Mouse (Mus musculus): ENCODE results near the gene Susd4. TPM values are rescaled to one million over a fixed set of nuclear protein-coding genes. Genes with fewer than 3 reads are reported as not detected.

Gene Susd4
- polyA plus RNA-seq (2015; fragmentation: Nextera tagmentation; extraction: Ambion mirVana), result 14.5 and 15.0 TPM in 2 replicates

GRCm38 (mm10) chr1:182763716-182764461, at the start of gene Susd4:
Susd4 (plus strand) TSS chr1:182763860.
- ATAC-seq (ENCODE audit: low FRiP score, low read depth), result peak; percentile 84
- Histone ChIP-seq H3K27me3 (peaks cover 50% of the 10 kb centered on the region), H3K9me3 (no peaks in the 10 kb centered on the region), H3K27ac (peak within 1 kb of the TSS; percentile 15; the same call in 1 of the 2 replicates), H3K4me2 (replicated peaks) (peak within 1 kb of the TSS; percentile 90), H3K9ac (peak within 1 kb of the TSS; percentile 66), H3K4me3 (peak within 1 kb of the TSS; percentile 62), H3K4me1 (peaks cover 19% of the 10 kb centered on the region), H3K36me3 (no peaks in the 10 kb centered on the region)
- WGBS, result under 1% methylated on average over 86 of the region's 95 CpGs

- 66% methylated on average over 6 of the region's 6 CpGs for WGBS
- Histone ChIP-seq H3K36me3 (no peaks in the 10 kb centered on the region), H3K27me3 (no peaks in the 10 kb centered on the region), H3K9me3 (no peaks in the 10 kb centered on the region), H3K9ac (no peak overlapping the region), H3K4me3 (no peak overlapping the region), H3K27ac (no peak overlapping the region), H3K4me1 (no peaks in the 10 kb centered on the region), H3K4me2 (replicated peaks) (no peak overlapping the region)
- no peak for ATAC-seq (ENCODE audit: low FRiP score, low read depth)
Observed at GRCm38 (mm10) chr1:182714236-182714935, 49.3 kb upstream of the Susd4 start.

GRCm38 (mm10) chr1:182727541-182727940, 36.1 kb upstream of the Susd4 start:
- Histone ChIP-seq H3K9me3 (no peaks in the 10 kb centered on the region), H3K4me2 (replicated peaks) (no peak overlapping the region), H3K9ac (no peak overlapping the region), H3K4me3 (no peak overlapping the region), H3K27ac (no peak overlapping the region), H3K27me3 (peaks cover 3% of the 10 kb centered on the region; the same call in 1 of the 2 replicates), H3K36me3 (no peaks in the 10 kb centered on the region), H3K4me1 (peaks cover under 1% of the 10 kb centered on the region; the same call in 1 of the 2 replicates)
- ATAC-seq (ENCODE audit: low FRiP score, low read depth), result no peak
- WGBS, result 57% methylated on average over 12 of the region's 12 CpGs

DNA sequence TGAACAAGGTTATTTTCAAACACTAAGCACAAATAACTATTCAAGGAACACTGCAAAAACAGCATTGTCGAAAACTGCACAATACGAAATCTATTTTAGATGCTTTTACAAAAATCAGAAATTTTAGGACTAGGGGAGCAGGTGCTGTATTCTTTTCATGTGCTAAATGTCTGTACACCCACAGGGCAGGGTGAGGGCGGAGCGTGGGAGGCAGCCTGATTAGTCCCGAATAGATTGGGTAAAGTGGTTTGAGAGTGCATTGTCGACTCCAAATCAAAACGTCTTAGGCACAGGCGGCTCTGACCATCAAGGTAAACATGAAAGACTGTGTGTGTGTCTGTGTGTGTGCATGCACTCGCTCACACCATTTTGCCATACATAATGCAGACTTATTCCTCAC, 34.7 kb upstream of the Susd4 start:
- peaks cover 4% of the 10 kb centered on the region; the same call in 1 of the 2 replicates for H3K4me1 ChIP-seq
- H3K4me2 ChIP-seq (replicated peaks), result no peak overlapping the region
- WGBS, result 82% methylated on average over 9 of the region's 9 CpGs
- H3K9me3 ChIP-seq, result no peaks in the 10 kb centered on the region
- H3K36me3 ChIP-seq, result no peaks in the 10 kb centered on the region
- H3K4me3 ChIP-seq, result no peak overlapping the region
- ATAC-seq (ENCODE audit: low FRiP score, low read depth), result no peak
- H3K27ac ChIP-seq, result no peak overlapping the region
- no peak overlapping the region for H3K9ac ChIP-seq
- peaks cover 3% of the 10 kb centered on the region; the same call in 1 of the 2 replicates for H3K27me3 ChIP-seq

DNA sequence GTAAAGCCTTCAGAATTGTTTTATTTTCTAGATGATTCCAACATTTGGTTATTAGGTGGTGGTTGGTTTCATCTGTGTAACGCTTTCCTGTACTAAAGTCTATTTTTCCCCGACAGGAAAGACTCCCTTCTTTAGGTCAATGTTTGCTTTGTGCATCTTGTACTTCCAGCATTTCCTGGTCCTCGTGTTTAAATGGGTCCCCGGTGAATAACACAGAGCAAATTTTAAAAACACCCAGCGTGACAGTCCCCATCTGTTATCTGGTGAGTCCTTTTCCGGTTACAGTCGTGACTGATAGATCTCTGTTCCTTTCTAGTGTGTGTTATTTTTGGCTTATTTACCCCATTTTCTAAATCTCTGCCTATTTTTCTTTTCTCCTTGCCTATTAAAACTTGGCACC, 31.0 kb upstream of the Susd4 start:
- no peak overlapping the region for H3K27ac ChIP-seq
- ATAC-seq (ENCODE audit: low FRiP score, low read depth), result no peak
- no peak overlapping the region for H3K4me2 ChIP-seq (replicated peaks)
- WGBS, result 40% methylated on average over 7 of the region's 7 CpGs
- no peak overlapping the region for H3K9ac ChIP-seq
- H3K27me3 ChIP-seq, result peaks cover 3% of the 10 kb centered on the region; the same call in 1 of the 2 replicates
- H3K4me1 ChIP-seq, result peaks cover 4% of the 10 kb centered on the region; the same call in 1 of the 2 replicates
- no peaks in the 10 kb centered on the region for H3K9me3 ChIP-seq
- H3K36me3 ChIP-seq, result no peaks in the 10 kb centered on the region
- H3K4me3 ChIP-seq, result no peak overlapping the region

DNA sequence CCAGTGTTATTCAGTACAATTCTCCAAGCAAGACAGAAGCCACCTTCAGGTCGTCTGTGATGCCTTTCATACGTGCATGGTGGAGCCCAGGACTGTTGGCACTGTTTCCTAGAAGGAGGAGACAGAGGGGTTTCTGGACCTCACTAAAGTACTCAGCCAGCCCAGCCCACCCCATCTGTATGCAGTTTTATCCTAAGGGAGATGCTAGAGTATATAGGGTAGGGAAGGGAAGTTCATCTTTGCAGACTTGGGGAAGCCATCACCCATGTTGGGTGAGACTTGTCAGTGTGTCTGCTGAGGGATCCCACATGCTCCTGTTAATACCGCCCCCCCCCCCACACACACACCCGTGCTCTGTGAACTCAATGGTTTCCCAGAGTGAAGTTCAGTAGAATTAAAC, 27.8 kb upstream of the Susd4 start:
- Histone ChIP-seq H3K27ac (no peak overlapping the region), H3K4me1 (0 out of 2 replicates have a peak, but pooled peaks cover 4% of the 10 kb centered on the region), H3K9me3 (no peaks in the 10 kb centered on the region), H3K4me2 (replicated peaks) (no peak overlapping the region), H3K27me3 (no peaks in the 10 kb centered on the region), H3K36me3 (no peaks in the 10 kb centered on the region), H3K9ac (no peak overlapping the region), H3K4me3 (no peak overlapping the region)
- WGBS, result 63% methylated on average over 4 of the region's 4 CpGs
- ATAC-seq (ENCODE audit: low FRiP score, low read depth), result no peak

- no peaks in the 10 kb centered on the region for H3K36me3 ChIP-seq
- no peak overlapping the region for H3K27ac ChIP-seq
- no peak overlapping the region for H3K9ac ChIP-seq
- H3K9me3 ChIP-seq, result no peaks in the 10 kb centered on the region
- no peak overlapping the region for H3K4me2 ChIP-seq (replicated peaks)
- WGBS, result 92% methylated on average over 9 of the region's 9 CpGs
- ATAC-seq (ENCODE audit: low FRiP score, low read depth), result no peak
- no peaks in the 10 kb centered on the region for H3K27me3 ChIP-seq
- no peaks in the 10 kb centered on the region for H3K4me1 ChIP-seq
- no peak overlapping the region for H3K4me3 ChIP-seq
Observed at GRCm38 (mm10) chr1:182747081-182747480, 16.6 kb upstream of the Susd4 start.

GRCm38 (mm10) chr1:182747834-182748233, 15.8 kb upstream of the Susd4 start:
- ATAC-seq (ENCODE audit: low FRiP score, low read depth), result no peak
- Histone ChIP-seq H3K9me3 (no peaks in the 10 kb centered on the region), H3K27ac (no peak overlapping the region), H3K4me3 (no peak overlapping the region), H3K36me3 (no peaks in the 10 kb centered on the region), H3K4me2 (replicated peaks) (no peak overlapping the region), H3K9ac (no peak overlapping the region), H3K27me3 (no peaks in the 10 kb centered on the region), H3K4me1 (no peaks in the 10 kb centered on the region)
- 86% methylated on average over 17 of the region's 17 CpGs for WGBS

DNA sequence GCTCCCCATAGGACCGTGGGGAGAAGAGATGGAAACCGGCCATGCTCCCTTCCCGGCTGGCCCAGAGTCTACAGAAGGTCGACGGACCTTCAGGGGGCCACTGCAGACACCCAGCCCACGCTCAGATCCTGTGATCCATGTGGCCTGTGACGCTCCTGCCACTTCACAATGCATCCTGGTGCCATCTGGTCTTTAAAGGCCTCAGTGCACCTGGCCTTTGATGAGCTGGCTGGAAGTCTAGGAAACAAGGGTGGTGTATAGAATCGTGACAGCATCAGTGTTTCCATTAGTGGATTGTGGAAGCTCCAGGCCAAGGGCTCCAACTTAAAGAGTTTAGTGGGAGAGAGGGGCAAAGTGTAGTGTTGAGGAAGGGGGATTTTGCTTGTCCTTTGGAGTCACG, 14.6 kb upstream of the Susd4 start, which contains the start of gene Ccdc185:
Gene Ccdc185 (minus strand): TSS at position 101 of the 400 bp plus-strand sequence.
- Histone ChIP-seq H3K4me2 (replicated peaks) (no peak within 1 kb of the TSS), H3K9ac (no peak within 1 kb of the TSS), H3K4me1 (no peaks in the 10 kb centered on the region), H3K4me3 (no peak within 1 kb of the TSS), H3K27me3 (no peaks in the 10 kb centered on the region), H3K27ac (no peak within 1 kb of the TSS), H3K9me3 (no peaks in the 10 kb centered on the region), H3K36me3 (no peaks in the 10 kb centered on the region)
- ATAC-seq (ENCODE audit: low FRiP score, low read depth), result no peak
- WGBS, result 85% methylated on average over 9 of the region's 9 CpGs

DNA sequence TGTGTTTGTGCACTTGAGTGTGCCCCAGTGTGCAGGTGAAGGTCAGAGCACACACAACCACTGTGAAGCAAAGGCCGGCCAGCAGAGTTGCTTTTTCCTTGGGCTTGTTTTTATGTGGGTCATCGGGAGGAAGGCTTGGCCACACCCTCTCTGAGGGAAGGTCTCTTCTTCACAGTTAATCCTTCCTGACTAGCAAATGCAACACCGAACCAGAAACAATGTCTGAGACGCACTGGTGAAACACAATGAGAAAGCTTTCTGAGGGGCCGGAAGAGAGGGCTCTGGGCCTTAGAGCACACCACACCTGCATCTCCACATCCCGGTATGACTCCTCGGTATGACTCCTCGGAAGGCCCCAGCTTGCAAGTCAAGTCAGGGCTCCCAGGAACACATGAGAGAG, 12.4 kb upstream of the Susd4 start:
- H3K27ac ChIP-seq, result no peak overlapping the region
- no peak for ATAC-seq (ENCODE audit: low FRiP score, low read depth)
- peaks cover 6% of the 10 kb centered on the region; the same call in 1 of the 2 replicates for H3K4me1 ChIP-seq
- H3K9ac ChIP-seq, result no peak overlapping the region
- no peak overlapping the region for H3K4me3 ChIP-seq
- H3K36me3 ChIP-seq, result no peaks in the 10 kb centered on the region
- H3K4me2 ChIP-seq (replicated peaks), result no peak overlapping the region
- no peaks in the 10 kb centered on the region for H3K27me3 ChIP-seq
- no peaks in the 10 kb centered on the region for H3K9me3 ChIP-seq
- 85% methylated on average over 8 of the region's 8 CpGs for WGBS

GRCm38 (mm10) chr1:182753694-182754093, 10.0 kb upstream of the Susd4 start:
- Histone ChIP-seq H3K36me3 (no peaks in the 10 kb centered on the region), H3K4me2 (replicated peaks) (no peak overlapping the region), H3K9ac (no peak overlapping the region), H3K4me1 (peaks cover 6% of the 10 kb centered on the region; the same call in 1 of the 2 replicates), H3K27ac (no peak overlapping the region), H3K27me3 (no peaks in the 10 kb centered on the region), H3K9me3 (no peaks in the 10 kb centered on the region), H3K4me3 (no peak overlapping the region)
- WGBS, result 77% methylated on average over 8 of the region's 8 CpGs
- no peak for ATAC-seq (ENCODE audit: low FRiP score, low read depth)

- Histone ChIP-seq H3K4me2 (replicated peaks) (no peak overlapping the region), H3K4me1 (peaks cover 6% of the 10 kb centered on the region; the same call in 1 of the 2 replicates), H3K27me3 (no peaks in the 10 kb centered on the region), H3K9ac (no peak overlapping the region), H3K36me3 (no peaks in the 10 kb centered on the region), H3K27ac (no peak overlapping the region), H3K4me3 (no peak overlapping the region), H3K9me3 (no peaks in the 10 kb centered on the region)
- ATAC-seq (ENCODE audit: low FRiP score, low read depth), result no peak
- 90% methylated on average over 5 of the region's 5 CpGs for WGBS
Observed at GRCm38 (mm10) chr1:182754865-182755264, 8.8 kb upstream of the Susd4 start.
